Mouse (Mus musculus) ovary, adult 18-20 months (tissue): ENCODE results near the gene Prox1.

Experiments
- DNase-seq: peaks from one replicate; pipeline ENCODE4 v3.0.0; 2022; ENCODE audit warnings: low spot score, mixed read lengths

The Prox1 gene

GRCm38 (mm10) chr1:190079643-190080275 lies 90.8 kb downstream of the Prox1 start:
- DNase-seq, result peak; percentile 58

- DNase-seq, result no peak
These were observed 93.9 kb downstream of the Prox1 start for GRCm38 (mm10) chr1:190076601-190077000.
